Mouse (Mus musculus) lung, embryonic 16.5 days (tissue): ENCODE measurements around the gene Srxn1. TPM values are rescaled to one million over a fixed set of nuclear protein-coding genes. Genes with fewer than 3 reads are reported as not detected.

ENCODE experiments used
- ATAC-seq: fragments of 200-750 bp; cut with Nextera tagmentation; 2 replicates; pipeline ENCODE4 v1.8.0; 2017; ENCODE audit warnings: low read depth, mild to moderate bottlenecking, moderate library complexity
- H3K27ac ChIP-seq: fragments of 300-500 bp; sonication (generic); 2 replicates; pipeline ENCODE4 v1.5.1; 2014; ENCODE audit warnings: mild to moderate bottlenecking, control low read depth, low read length
- H3K27me3 ChIP-seq: fragments of 300-500 bp; sonication (generic); 2 replicates; pipeline ENCODE4 v1.6.1; 2014; ENCODE audit warnings: low read depth, low read length, mixed read lengths; ENCODE audit not compliant: control insufficient read depth, insufficient read depth
- H3K36me3 ChIP-seq: fragments of 300-500 bp; sonication (generic); 2 replicates; pipeline ENCODE4 v1.6.1; 2014; ENCODE audit warnings: low read length; ENCODE audit not compliant: control insufficient read depth, insufficient read depth
- H3K4me1 ChIP-seq: fragments of 300-500 bp; sonication (generic); replicated peaks from 2 replicates; pipeline ENCODE4 v1.6.1; 2014; ENCODE audit warnings: low read length, mixed read lengths; ENCODE audit not compliant: control insufficient read depth, insufficient read depth
- H3K4me2 ChIP-seq: fragments of 300-500 bp; sonication (generic); 2 replicates; pipeline ENCODE4 v1.6.1; 2014; ENCODE audit warnings: low read depth, low read length, control low read depth
- H3K4me3 ChIP-seq: fragments of 300-500 bp; sonication (generic); 2 replicates; pipeline ENCODE4 v1.5.1; 2014; ENCODE audit warnings: mild to moderate bottlenecking, low read length, control low read depth
- H3K9ac ChIP-seq: fragments of 300-500 bp; sonication (generic); 2 replicates; pipeline ENCODE4 v1.6.1; 2014; ENCODE audit warnings: low read length, control low read depth
- H3K9me3 ChIP-seq: fragments of 300-500 bp; sonication (generic); 2 replicates; pipeline ENCODE4 v1.6.1; 2016; ENCODE audit warnings: low read length; ENCODE audit not compliant: control insufficient read depth
- WGBS: fragments of 180-500 bp; shearing (Covaris S2); extraction: QIAGEN DNeasy Blood & Tissue Kit; methylation state at CpG from one replicate; pipeline ENCODE4 v1.1.7; 2014; 5-methylcytosine and 5-hydroxymethylcytosine counted together
- polyA plus RNA-seq: library from polyadenylated mRNA; unstranded; fragments of >200 nt; fragmentation: Nextera tagmentation; extraction: Ambion mirVana; gene quantifications from 2 replicates; pipeline ENCODE4 v1.2.1, GENCODE M21; 2015

Gene Srxn1
- polyA plus RNA-seq, 1 experiment from 2014 or later = 5.7 TPM

GRCm38 (mm10) chr2:152075294-152075889, 29.9 kb upstream of the Srxn1 start:
- H3K36me3 ChIP-seq = no peaks in the 10 kb centered on the region
- H3K27me3 ChIP-seq = peaks cover 17% of the 10 kb centered on the region
- ATAC-seq = no peak
- no peak overlapping the region for H3K27ac ChIP-seq
- H3K9me3 ChIP-seq = no peaks in the 10 kb centered on the region
- WGBS = 29% methylated on average over 9 of the region's 9 CpGs
- H3K9ac ChIP-seq = no peak overlapping the region
- no peaks in the 10 kb centered on the region for H3K4me1 ChIP-seq
- H3K4me2 ChIP-seq = no peak overlapping the region
- no peak overlapping the region for H3K4me3 ChIP-seq

GRCm38 (mm10) chr2:152077337-152077736, 28.0 kb upstream of the Srxn1 start:
- no peak overlapping the region for H3K27ac ChIP-seq
- ATAC-seq = no peak
- H3K9me3 ChIP-seq = no peaks in the 10 kb centered on the region
- peaks cover 29% of the 10 kb centered on the region for H3K27me3 ChIP-seq
- H3K4me2 ChIP-seq = no peak overlapping the region
- peaks cover 2% of the 10 kb centered on the region; the same call in 1 of the 2 replicates for H3K4me1 ChIP-seq
- H3K4me3 ChIP-seq = no peak overlapping the region
- no peak overlapping the region for H3K9ac ChIP-seq
- WGBS = 66% methylated on average over 3 of the region's 3 CpGs
- H3K36me3 ChIP-seq = no peaks in the 10 kb centered on the region

GRCm38 (mm10) chr2:152080685-152081541, 24.4 kb upstream of the Srxn1 start, which contains the start of gene Scrt2:
Scrt2 (plus strand) TSS chr2:152081529.
- no peak for ATAC-seq
- peaks cover 57% of the 10 kb centered on the region for H3K27me3 ChIP-seq

GRCm38 (mm10) chr2:152081641-152082448, 23.5 kb upstream of the Srxn1 start:
- WGBS = under 1% methylated on average over 75 of the region's 81 CpGs

More at GRCm38 (mm10) chr2:152080685-152081541, 24.4 kb upstream of the Srxn1 start, which contains the start of gene Scrt2:
- peaks cover 2% of the 10 kb centered on the region; the same call in 1 of the 2 replicates for H3K4me1 ChIP-seq
- H3K4me3 ChIP-seq = peak within 1 kb of the TSS; percentile 30
- no peaks in the 10 kb centered on the region for H3K36me3 ChIP-seq
- H3K4me2 ChIP-seq = peak within 1 kb of the TSS; percentile 49
- H3K27ac ChIP-seq = no peak within 1 kb of the TSS
- 1% methylated on average over 20 of the region's 24 CpGs for WGBS
- no peaks in the 10 kb centered on the region for H3K9me3 ChIP-seq
- H3K9ac ChIP-seq = no peak within 1 kb of the TSS

GRCm38 (mm10) chr2:152082456-152083285, 22.6 kb upstream of the Srxn1 start:
- WGBS = 21% methylated on average over 7 of the region's 7 CpGs
- Histone ChIP-seq H3K4me2 (no peak overlapping the region), H3K9ac (no peak overlapping the region), H3K9me3 (no peaks in the 10 kb centered on the region), H3K4me1 (peaks cover 2% of the 10 kb centered on the region; the same call in 1 of the 2 replicates), H3K4me3 (no peak overlapping the region), H3K36me3 (no peaks in the 10 kb centered on the region), H3K27ac (no peak overlapping the region), H3K27me3 (peaks cover 57% of the 10 kb centered on the region)
- no peak for ATAC-seq

More at GRCm38 (mm10) chr2:152081641-152082448, 23.5 kb upstream of the Srxn1 start:
- peaks cover 57% of the 10 kb centered on the region for H3K27me3 ChIP-seq
- peak overlapping the region; percentile 49 for H3K4me2 ChIP-seq
- no peaks in the 10 kb centered on the region for H3K9me3 ChIP-seq
- H3K36me3 ChIP-seq = no peaks in the 10 kb centered on the region
- H3K4me1 ChIP-seq = peaks cover 2% of the 10 kb centered on the region; the same call in 1 of the 2 replicates
- no peak overlapping the region for H3K27ac ChIP-seq
- H3K9ac ChIP-seq = no peak overlapping the region
- H3K4me3 ChIP-seq = peak overlapping the region; percentile 30
- peak; percentile 96 for ATAC-seq

GRCm38 (mm10) chr2:152083411-152083810, 21.9 kb upstream of the Srxn1 start:
- Histone ChIP-seq H3K27me3 (peaks cover 57% of the 10 kb centered on the region), H3K4me3 (no peak overlapping the region), H3K36me3 (no peaks in the 10 kb centered on the region), H3K27ac (no peak overlapping the region), H3K9me3 (no peaks in the 10 kb centered on the region), H3K9ac (no peak overlapping the region), H3K4me2 (no peak overlapping the region), H3K4me1 (peaks cover 2% of the 10 kb centered on the region; the same call in 1 of the 2 replicates)
- ATAC-seq = no peak
- WGBS = 63% methylated on average over 4 of the region's 4 CpGs

GRCm38 (mm10) chr2:152084298-152084697, 21.0 kb upstream of the Srxn1 start:
- H3K9me3 ChIP-seq = no peaks in the 10 kb centered on the region
- H3K4me1 ChIP-seq = peaks cover 2% of the 10 kb centered on the region; the same call in 1 of the 2 replicates
- no peak for ATAC-seq
- H3K4me3 ChIP-seq = no peak overlapping the region
- WGBS = 37% methylated on average over 6 of the region's 6 CpGs
- H3K9ac ChIP-seq = no peak overlapping the region
- no peak overlapping the region for H3K27ac ChIP-seq
- H3K4me2 ChIP-seq = no peak overlapping the region
- H3K27me3 ChIP-seq = peaks cover 49% of the 10 kb centered on the region
- H3K36me3 ChIP-seq = no peaks in the 10 kb centered on the region

GRCm38 (mm10) chr2:152085414-152085813, 19.9 kb upstream of the Srxn1 start:
- H3K27ac ChIP-seq = no peak overlapping the region
- H3K4me3 ChIP-seq = no peak overlapping the region
- H3K9me3 ChIP-seq = no peaks in the 10 kb centered on the region
- H3K36me3 ChIP-seq = no peaks in the 10 kb centered on the region
- H3K9ac ChIP-seq = no peak overlapping the region
- WGBS = 70% methylated on average over 6 of the region's 6 CpGs
- H3K4me2 ChIP-seq = no peak overlapping the region
- H3K4me1 ChIP-seq = peaks cover 2% of the 10 kb centered on the region; the same call in 1 of the 2 replicates
- no peak for ATAC-seq
- peaks cover 40% of the 10 kb centered on the region for H3K27me3 ChIP-seq
